Mouse (Mus musculus) G1E (cell line): Measurements from ENCODE around the gene Synpo2l. TPM values are rescaled to one million over a fixed set of nuclear protein-coding genes. Genes with fewer than 3 reads are reported as not detected.

Experiments used
- ATAC-seq: 2 replicates; pipeline ENCODE4 v1.8.0; 2016; ENCODE audit warnings: mild to moderate bottlenecking; ENCODE audit not compliant: insufficient number of reproducible peaks, poor library complexity, low FRiP score, severe bottlenecking; ENCODE audit errors: extremely low read depth
- DNase-seq: peaks from one replicate; pipeline ENCODE4 v3.0.0; 2012; ENCODE audit warnings: low spot score
- H3K27me3 ChIP-seq: 2 replicates; pipeline ENCODE4 v1.6.1; 2012; ENCODE audit warnings: mild to moderate bottlenecking, low read length, inconsistent platforms; ENCODE audit not compliant: insufficient read depth
- H3K36me3 ChIP-seq: replicated peaks from 2 replicates; pipeline ENCODE3; 2012; ENCODE audit warnings: mild to moderate bottlenecking, inconsistent platforms
- H3K4me1 ChIP-seq: 2 replicates; pipeline ENCODE4 v1.6.1; 2012; ENCODE audit warnings: low read depth, low read length, inconsistent platforms, mixed read lengths; ENCODE audit not compliant: insufficient read depth
- H3K4me3 ChIP-seq: 2 replicates; pipeline ENCODE4 v1.5.1; 2012; ENCODE audit warnings: low read depth, mild to moderate bottlenecking, inconsistent platforms, low read length, moderate library complexity, mixed read lengths
- H3K9me3 ChIP-seq: replicated peaks from 2 replicates; pipeline ENCODE4 v1.6.1; 2012; ENCODE audit warnings: inconsistent platforms
- CTCF ChIP-seq: IDR thresholded peaks from 2 replicates; pipeline ENCODE4 v1.5.1; 2012; ENCODE audit warnings: low read depth, low read length, inconsistent platforms, mixed read lengths
- GATA1 ChIP-seq: IDR thresholded peaks from 2 replicates; pipeline ENCODE4 v1.6.1; 2012; ENCODE audit warnings: borderline replicate concordance, low read length, inconsistent platforms, mixed read lengths
- GATA2 ChIP-seq: IDR thresholded peaks from 2 replicates; pipeline ENCODE4 v1.6.1; 2012; ENCODE audit warnings: low read depth, low read length, inconsistent platforms, borderline replicate concordance
- POLR2AphosphoS5 ChIP-seq: IDR thresholded peaks from 2 replicates; pipeline ENCODE4 v1.6.1; 2012; ENCODE audit warnings: low read depth, low read length, inconsistent platforms; ENCODE audit not compliant: insufficient replicate concordance
- TAL1 ChIP-seq: conservative IDR thresholded peaks from 2 replicates; pipeline ENCODE4 v1.6.1; 2012; ENCODE audit warnings: low read depth, low read length, inconsistent platforms, mixed read lengths
- polyA plus RNA-seq: library from polyadenylated mRNA; stranded (reverse); fragments of >175 nt; gene quantifications from 2 replicates; pipeline ENCODE4 v1.2.3, GENCODE M21; 2012
- total RNA-seq, 2 experiments: library from RNA; stranded (forward) in 1 of 2; stranded (reverse) in 1 of 2; fragments of 200-1000 nt in 1 of 2; fragments of >200 nt in 1 of 2; fragmentation: Nextera tagmentation in 1 of 2; gene quantifications; 2 replicates each; pipeline ENCODE4 v1.2.3; 2014 to 2017

Synpo2l gene
- total and polyA plus RNA-seq, 3 experiments = 0.04 to 0.23 (median 0.11) TPM

DNA sequence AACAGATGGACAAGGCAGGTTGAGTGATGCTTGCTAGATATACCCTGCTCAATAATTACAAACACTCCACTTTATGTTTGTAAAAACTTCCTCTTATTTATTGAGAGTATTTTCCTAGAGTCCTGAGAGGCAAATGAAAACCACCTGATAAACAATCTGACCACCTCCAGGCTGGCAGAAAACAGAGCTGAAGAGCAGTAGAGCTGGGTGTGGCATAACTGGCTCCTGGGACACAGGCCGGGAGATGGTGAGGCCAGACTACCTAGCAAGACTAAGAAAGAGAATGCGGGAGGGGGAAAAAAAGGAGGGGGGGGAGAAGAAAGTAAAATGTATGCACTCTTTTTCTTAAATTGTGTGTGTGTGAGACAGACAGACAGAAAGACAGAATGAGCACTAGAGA lies 45.7 kb downstream of the Synpo2l start:
- Histone ChIP-seq H3K36me3 (no peaks in the 10 kb centered on the region), H3K4me1 (no peaks in the 10 kb centered on the region; the same call in 1 of the 2 replicates), H3K9me3 (no peaks in the 10 kb centered on the region), H3K4me3 (no peak overlapping the region), H3K27me3 (no peaks in the 10 kb centered on the region)
- DNase-seq = no peak
- ATAC-seq = no peak
- TF ChIP-seq GATA2 (no peak), CTCF (no peak), POLR2AphosphoS5 (no peak), TAL1 (no peak), GATA1 (no peak)

DNA sequence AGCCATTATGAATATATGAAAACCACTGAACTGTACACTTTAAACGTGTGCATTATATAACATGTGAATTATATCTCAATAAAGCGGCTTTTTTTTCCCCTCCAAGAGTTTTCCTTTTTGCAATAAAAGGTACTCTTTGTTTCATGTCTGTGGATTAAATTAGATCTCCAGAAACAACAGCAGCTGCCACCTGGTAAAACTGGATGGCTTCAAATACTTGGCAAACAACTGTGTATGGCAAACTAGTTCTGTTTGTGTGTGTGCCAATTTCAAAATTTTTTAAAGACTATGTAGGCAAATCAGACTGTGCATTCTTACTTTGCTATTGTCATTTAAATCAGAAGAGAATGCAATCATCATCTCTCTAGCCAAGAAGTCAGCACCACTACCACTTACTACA lies 46.3 kb downstream of the Synpo2l start:
- Histone ChIP-seq H3K4me1 (no peaks in the 10 kb centered on the region; the same call in 1 of the 2 replicates), H3K36me3 (no peaks in the 10 kb centered on the region), H3K4me3 (no peak overlapping the region), H3K27me3 (no peaks in the 10 kb centered on the region), H3K9me3 (no peaks in the 10 kb centered on the region)
- TF ChIP-seq GATA2 (no peak), CTCF (no peak), TAL1 (no peak), POLR2AphosphoS5 (no peak), GATA1 (no peak)
- ATAC-seq (no peak), DNase-seq (no peak)

DNA sequence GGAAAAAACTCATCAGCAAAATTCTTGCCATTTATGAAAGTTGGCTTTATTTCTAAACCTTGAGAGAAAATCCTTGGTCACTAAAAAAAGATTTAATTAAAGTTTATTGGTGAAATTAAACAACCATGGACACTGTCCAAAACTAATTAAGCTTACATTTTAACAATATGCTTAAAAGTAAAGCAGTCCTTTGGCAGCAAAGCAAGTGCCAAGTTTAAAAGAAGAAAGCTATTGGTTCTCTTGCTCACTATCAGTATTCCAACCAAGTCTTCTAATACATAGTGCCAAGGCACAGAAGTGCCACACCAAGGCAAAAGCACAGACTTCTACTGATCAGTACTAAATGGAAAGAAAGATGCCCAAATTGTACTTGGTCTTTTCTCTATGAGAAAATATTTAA lies 49.0 kb downstream of the Synpo2l start:
- ATAC-seq = no peak
- no peaks in the 10 kb centered on the region for H3K36me3 ChIP-seq
- no peaks in the 10 kb centered on the region; the same call in 1 of the 2 replicates for H3K4me1 ChIP-seq
- no peak overlapping the region for H3K4me3 ChIP-seq
- no peaks in the 10 kb centered on the region for H3K27me3 ChIP-seq
- no peaks in the 10 kb centered on the region for H3K9me3 ChIP-seq
- TF ChIP-seq POLR2AphosphoS5 (no peak), TAL1 (no peak), CTCF (no peak)
- DNase-seq = no peak

DNA sequence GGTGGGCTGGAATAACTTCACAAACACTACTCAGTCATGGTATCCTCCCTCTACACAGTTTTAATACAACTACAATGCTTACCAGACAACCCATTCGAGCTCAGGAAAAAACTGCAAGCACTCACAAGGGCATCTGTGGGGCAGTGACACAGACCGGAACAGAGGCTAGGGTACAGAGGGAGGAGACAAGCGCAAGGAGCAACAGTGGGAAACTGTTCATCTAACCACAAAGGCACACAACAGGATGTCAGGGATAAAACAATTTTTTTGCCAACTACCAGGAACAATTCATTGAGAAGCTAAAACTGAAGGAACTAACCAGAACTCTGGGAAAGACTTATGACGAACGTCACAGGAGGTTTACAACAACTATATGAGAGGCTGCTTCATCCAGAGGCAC lies 49.9 kb downstream of the Synpo2l start:
- ATAC-seq (no peak), DNase-seq (no peak)
- Histone ChIP-seq H3K9me3 (no peaks in the 10 kb centered on the region), H3K4me3 (no peak overlapping the region), H3K4me1 (no peaks in the 10 kb centered on the region; the same call in 1 of the 2 replicates), H3K36me3 (no peaks in the 10 kb centered on the region), H3K27me3 (no peaks in the 10 kb centered on the region)
- no peak for TF ChIP-seq GATA2
- TF ChIP-seq GATA1 = no peak
- no peak for TF ChIP-seq CTCF
- TF ChIP-seq TAL1 = no peak
- no peak for TF ChIP-seq POLR2AphosphoS5

DNA sequence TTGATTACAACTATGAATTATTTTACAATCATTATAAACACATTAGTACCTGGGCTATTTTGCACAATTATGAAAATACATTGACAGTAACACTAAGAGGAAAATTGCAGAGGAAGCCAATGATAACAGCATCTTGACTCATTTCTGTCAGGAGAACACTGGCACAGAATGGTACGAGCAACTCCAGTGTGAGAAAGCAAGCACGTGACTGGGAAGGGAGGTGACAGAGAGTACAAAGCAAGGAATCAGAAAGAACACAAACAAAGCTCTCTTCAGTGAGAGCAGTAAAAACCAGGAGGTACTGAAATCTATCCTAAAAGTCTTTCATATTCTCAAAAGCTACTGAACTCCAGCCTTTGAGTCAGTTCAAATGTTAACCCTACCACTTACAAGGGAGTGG lies 51.7 kb downstream of the Synpo2l start:
- Histone ChIP-seq H3K4me3 (no peak overlapping the region), H3K4me1 (peaks cover 2% of the 10 kb centered on the region; the same call in 1 of the 2 replicates), H3K27me3 (no peaks in the 10 kb centered on the region), H3K36me3 (no peaks in the 10 kb centered on the region), H3K9me3 (no peaks in the 10 kb centered on the region)
- no peak for TF ChIP-seq TAL1
- no peak for TF ChIP-seq CTCF
- no peak for TF ChIP-seq GATA2
- no peak for TF ChIP-seq POLR2AphosphoS5
- TF ChIP-seq GATA1 = no peak
- ATAC-seq (no peak), DNase-seq (no peak)

DNA sequence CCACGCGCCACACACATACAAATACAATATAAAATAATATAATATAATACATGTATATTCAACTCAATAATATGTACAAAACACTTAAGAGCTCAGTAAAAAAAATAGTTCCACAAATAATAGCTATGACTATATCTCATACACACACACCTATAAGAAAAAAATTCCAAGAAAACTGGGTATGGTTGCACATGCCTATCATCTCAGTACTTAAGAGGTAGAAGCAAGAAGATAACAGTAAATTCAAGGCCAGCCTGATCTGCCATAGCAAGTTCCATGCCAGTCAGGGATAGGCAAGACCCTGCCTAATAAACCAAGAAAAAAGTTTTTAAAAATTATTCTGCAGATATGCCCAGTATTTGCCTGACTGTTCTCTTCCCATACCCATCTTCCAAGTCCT lies 53.1 kb downstream of the Synpo2l start:
- Histone ChIP-seq H3K9me3 (no peaks in the 10 kb centered on the region), H3K36me3 (no peaks in the 10 kb centered on the region), H3K4me3 (no peak overlapping the region), H3K27me3 (no peaks in the 10 kb centered on the region), H3K4me1 (peaks cover 2% of the 10 kb centered on the region; the same call in 1 of the 2 replicates)
- ATAC-seq (no peak), DNase-seq (no peak)
- TF ChIP-seq GATA1 = no peak
- TF ChIP-seq TAL1 = no peak
- TF ChIP-seq GATA2 = no peak
- no peak for TF ChIP-seq POLR2AphosphoS5
- TF ChIP-seq CTCF = no peak
